Mouse (Mus musculus) liver, adult 2 months (tissue): ENCODE measurements around the gene Sox8. TPM values are rescaled to one million over a fixed set of nuclear protein-coding genes. Genes with fewer than 3 reads are reported as not detected.

ENCODE experiments used
- DNase-seq: peaks from one replicate; pipeline ENCODE4 v3.0.0-alpha.2; 2011; ENCODE audit warnings: low read depth, low spot score; ENCODE audit errors: extremely low read depth
- H3K27ac ChIP-seq: fragments of 200-500 bp; replicated peaks from 2 replicates; pipeline ENCODE4 v1.5.1; 2012; ENCODE audit warnings: low read depth, mild to moderate bottlenecking, control low read depth, inconsistent platforms, low read length; ENCODE audit not compliant: insufficient read depth
- H3K27me3 ChIP-seq: fragments of 200-500 bp; 2 replicates; pipeline ENCODE4 v1.6.1; 2012; ENCODE audit warnings: mild to moderate bottlenecking, moderate library complexity, low read length, inconsistent platforms; ENCODE audit not compliant: control insufficient read depth, insufficient read depth
- H3K36me3 ChIP-seq: fragments of 200-500 bp; 2 replicates; pipeline ENCODE4 v1.6.1; 2012; ENCODE audit warnings: low read length, inconsistent platforms; ENCODE audit not compliant: control insufficient read depth, insufficient read depth
- H3K4me1 ChIP-seq: fragments of 200-500 bp; 2 replicates; pipeline ENCODE4 v1.6.1; 2011; ENCODE audit warnings: low read length; ENCODE audit not compliant: control insufficient read depth, insufficient read depth
- H3K4me3 ChIP-seq: fragments of 200-500 bp; 2 replicates; pipeline ENCODE4 v1.5.1; 2011; ENCODE audit warnings: low read depth, mild to moderate bottlenecking, control low read depth, low read length, moderate library complexity; ENCODE audit not compliant: insufficient read depth
- H3K79me2 ChIP-seq: fragments of 200-500 bp; 2 replicates; pipeline ENCODE4 v1.6.1; 2012; ENCODE audit warnings: inconsistent platforms, mild to moderate bottlenecking, low read length, moderate library complexity; ENCODE audit not compliant: control insufficient read depth, insufficient read depth
- H3K9ac ChIP-seq: fragments of 200-500 bp; 2 replicates; pipeline ENCODE4 v1.6.1; 2012; ENCODE audit warnings: low read depth, mild to moderate bottlenecking, control low read depth, inconsistent platforms, low read length
- CTCF ChIP-seq: fragments of 200-500 bp; IDR thresholded peaks from 2 replicates; pipeline ENCODE4 v1.5.1; 2011; ENCODE audit warnings: low read depth, low read length, control low read depth
- POLR2A ChIP-seq: fragments of 200-500 bp; IDR thresholded peaks from 2 replicates; pipeline ENCODE4 v1.6.1; 2011; ENCODE audit warnings: low read length, control low read depth; ENCODE audit not compliant: insufficient read depth; ENCODE audit errors: extremely low read depth
- WGBS: fragments of 180-500 bp; shearing (Covaris S2); methylation state at CpG from one replicate; pipeline ENCODE4 v1.1.7; 2018; 5-methylcytosine and 5-hydroxymethylcytosine counted together
- polyA plus RNA-seq: library from polyadenylated mRNA; depleted of rRNA; stranded (reverse); fragments of >200 nt; gene quantifications from 2 replicates; pipeline ENCODE4 v1.2.3, GENCODE M21; 2012
- total RNA-seq: library from RNA; depleted of rRNA; stranded (reverse); fragments of >200 nt; gene quantifications from 2 replicates; pipeline ENCODE4 v1.2.3, GENCODE M21; 2014

Gene Sox8
- total and polyA plus RNA-seq, 2 experiments = not detected

GRCm38 (mm10) chr17:25610151-25610550, 39.7 kb upstream of the Sox8 start:
- no peak for DNase-seq

DNA sequence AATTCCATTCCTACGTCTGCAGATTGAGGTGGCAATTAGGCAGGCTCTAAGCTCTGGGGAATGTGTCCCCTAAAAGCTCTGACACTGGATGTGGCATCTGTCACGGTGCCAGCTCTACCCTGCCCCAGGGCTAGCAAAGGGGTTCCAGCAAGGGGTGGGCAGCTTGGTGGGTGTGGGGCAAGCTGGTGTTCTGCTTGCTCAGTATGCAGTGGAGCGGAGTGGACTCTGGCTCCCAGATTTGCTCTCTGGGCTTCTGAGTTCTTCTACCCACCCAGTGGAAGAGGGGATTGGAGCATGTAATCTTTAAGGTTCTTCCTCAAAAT, 39.0 kb upstream of the Sox8 start:
- Histone ChIP-seq H3K79me2 (no peaks in the 10 kb centered on the region; the same call in 1 of the 2 replicates), H3K4me1 (no peaks in the 10 kb centered on the region), H3K9ac (no peak overlapping the region), H3K4me3 (no peak overlapping the region), H3K27me3 (no peaks in the 10 kb centered on the region), H3K36me3 (peaks cover 5% of the 10 kb centered on the region; the same call in 1 of the 2 replicates), H3K27ac (no peak overlapping the region)
- DNase-seq = no peak
- WGBS = 94% methylated on average over 3 of the region's 3 CpGs
- TF ChIP-seq POLR2A (no peak), CTCF (no peak)

More at GRCm38 (mm10) chr17:25610151-25610550, 39.7 kb upstream of the Sox8 start:
- H3K27me3 ChIP-seq = no peaks in the 10 kb centered on the region
- no peak overlapping the region for H3K4me3 ChIP-seq
- no peak overlapping the region for H3K27ac ChIP-seq
- TF ChIP-seq POLR2A (no peak), CTCF (no peak)
- H3K79me2 ChIP-seq = no peaks in the 10 kb centered on the region; the same call in 1 of the 2 replicates
- no peaks in the 10 kb centered on the region for H3K4me1 ChIP-seq
- H3K36me3 ChIP-seq = peaks cover 6% of the 10 kb centered on the region; the same call in 1 of the 2 replicates
- WGBS = 62% methylated on average over 9 of the region's 9 CpGs
- H3K9ac ChIP-seq = no peak overlapping the region

DNA sequence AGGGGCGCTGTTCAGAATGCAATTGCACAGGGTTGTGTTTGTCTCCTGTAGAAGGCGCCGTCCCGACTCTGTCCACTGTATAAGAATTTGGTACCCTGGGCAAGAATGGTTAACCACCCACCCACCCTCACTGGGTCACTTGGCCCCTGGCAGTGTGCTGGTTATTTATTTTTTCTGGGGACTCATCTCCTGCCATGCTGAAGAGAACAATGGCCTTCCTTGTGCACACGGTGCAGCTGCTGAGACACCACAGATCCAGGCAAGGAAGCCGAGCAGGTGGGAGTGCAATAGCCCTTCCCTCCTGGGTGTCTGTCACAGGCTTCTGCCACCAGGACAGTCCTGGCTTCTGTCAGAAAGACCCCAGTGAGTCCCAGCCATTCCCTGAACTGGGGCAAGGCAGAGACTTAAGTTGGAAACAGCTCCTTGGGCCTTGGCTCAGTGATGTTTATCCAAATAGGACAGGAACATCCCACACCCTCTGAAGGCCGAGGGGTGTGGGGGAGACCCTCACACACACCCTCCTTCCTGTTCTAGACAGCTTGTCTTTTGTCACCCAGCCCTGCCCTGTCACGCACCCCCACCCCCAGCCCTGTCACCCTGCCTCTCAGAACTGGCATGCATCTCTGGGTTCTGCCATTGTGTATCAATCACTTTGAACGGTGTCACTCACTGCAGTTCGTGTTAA, 38.5 kb upstream of the Sox8 start:
- H3K27ac ChIP-seq = no peak overlapping the region
- no peaks in the 10 kb centered on the region; the same call in 1 of the 2 replicates for H3K79me2 ChIP-seq
- no peak overlapping the region for H3K4me3 ChIP-seq
- no peak for TF ChIP-seq POLR2A
- TF ChIP-seq CTCF = no peak
- H3K4me1 ChIP-seq = no peaks in the 10 kb centered on the region
- DNase-seq = no peak
- H3K36me3 ChIP-seq = peaks cover 4% of the 10 kb centered on the region; the same call in 1 of the 2 replicates
- WGBS = 84% methylated on average over 10 of the region's 10 CpGs
- H3K9ac ChIP-seq = no peak overlapping the region
- H3K27me3 ChIP-seq = no peaks in the 10 kb centered on the region

- H3K27me3 ChIP-seq = no peaks in the 10 kb centered on the region
- DNase-seq = no peak
- no peaks in the 10 kb centered on the region for H3K4me1 ChIP-seq
- no peak for TF ChIP-seq CTCF
- no peak for TF ChIP-seq POLR2A
- H3K79me2 ChIP-seq = no peaks in the 10 kb centered on the region; the same call in 1 of the 2 replicates
- H3K4me3 ChIP-seq = no peak overlapping the region
- peaks cover 2% of the 10 kb centered on the region; the same call in 1 of the 2 replicates for H3K36me3 ChIP-seq
- H3K27ac ChIP-seq = no peak overlapping the region
- 90% methylated on average over 11 of the region's 11 CpGs for WGBS
- H3K9ac ChIP-seq = no peak overlapping the region
Observed at GRCm38 (mm10) chr17:25608137-25608785, 37.8 kb upstream of the Sox8 start.

DNA sequence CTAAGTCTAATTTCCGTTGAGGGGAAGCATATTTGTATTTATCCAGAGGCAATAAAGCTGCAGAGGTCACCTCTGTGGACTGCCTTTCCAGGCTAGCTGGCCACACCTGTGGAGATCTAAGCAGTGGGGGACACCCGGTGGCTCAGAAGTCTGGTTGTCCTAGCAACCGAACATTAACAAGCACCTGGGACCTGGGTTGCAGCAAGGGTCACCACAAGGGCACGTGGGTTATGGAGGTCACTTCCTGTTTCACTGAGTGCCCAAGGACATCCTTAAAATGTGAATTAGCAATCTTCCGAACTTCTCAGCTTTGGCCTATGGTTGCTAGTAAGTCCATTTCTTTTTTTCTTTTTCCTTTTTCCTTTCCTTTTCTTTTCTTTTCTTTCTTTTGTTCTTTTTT, 33.7 kb upstream of the Sox8 start:
- TF ChIP-seq POLR2A (no peak), CTCF (no peak)
- Histone ChIP-seq H3K9ac (no peak overlapping the region), H3K27me3 (no peaks in the 10 kb centered on the region), H3K4me3 (no peak overlapping the region), H3K27ac (no peak overlapping the region), H3K4me1 (no peaks in the 10 kb centered on the region), H3K79me2 (no peaks in the 10 kb centered on the region), H3K36me3 (no peaks in the 10 kb centered on the region)
- 62% methylated on average over 5 of the region's 5 CpGs for WGBS
- no peak for DNase-seq

- Histone ChIP-seq H3K9ac (no peak overlapping the region), H3K27ac (no peak overlapping the region), H3K79me2 (no peaks in the 10 kb centered on the region), H3K27me3 (no peaks in the 10 kb centered on the region), H3K4me1 (no peaks in the 10 kb centered on the region), H3K36me3 (no peaks in the 10 kb centered on the region), H3K4me3 (no peak overlapping the region)
- WGBS = 89% methylated on average over 8 of the region's 8 CpGs
- TF ChIP-seq CTCF = no peak
- TF ChIP-seq POLR2A = no peak
- DNase-seq = no peak
Observed at GRCm38 (mm10) chr17:25602366-25602765, 31.9 kb upstream of the Sox8 start.
